Mouse (Mus musculus) lung, adult 2 months (tissue): ENCODE results near the gene Catsperz.

Experiments
- CTCF ChIP-seq: fragments of 200-500 bp; IDR thresholded peaks from 2 replicates; pipeline ENCODE4 v1.5.1; 2011; ENCODE audit warnings: mild to moderate bottlenecking, low read length, control low read depth; ENCODE audit not compliant: insufficient read depth
- POLR2A ChIP-seq: fragments of 200-500 bp; IDR thresholded peaks from 2 replicates; pipeline ENCODE4 v1.6.1; 2011; ENCODE audit warnings: low read depth, mild to moderate bottlenecking, control low read depth, low read length, borderline replicate concordance; ENCODE audit errors: extremely low read depth

- TF ChIP-seq POLR2A: no peak
- TF ChIP-seq CTCF: no peak
Measured at GRCm38 (mm10) chr19:6970460-6971085, 45.4 kb upstream of the Catsperz start.
